Mouse (Mus musculus) adrenal gland, adult 2 months (tissue): ENCODE measurements at regions not wholly inside any gene's neighbourhood (a gene's known extent, or its start where the extent isn't known, plus 50 kb on each side); places are given as distances from the start of the nearest gene placed in this dataset.

Experiments
- DNase-seq: peaks from one replicate; pipeline ENCODE4 v3.0.0; 2021

GRCm38 (mm10) chr4:12837097-12837426 lies 665.2 kb upstream of the Fam92a start:
- DNase-seq: no peak

DNA sequence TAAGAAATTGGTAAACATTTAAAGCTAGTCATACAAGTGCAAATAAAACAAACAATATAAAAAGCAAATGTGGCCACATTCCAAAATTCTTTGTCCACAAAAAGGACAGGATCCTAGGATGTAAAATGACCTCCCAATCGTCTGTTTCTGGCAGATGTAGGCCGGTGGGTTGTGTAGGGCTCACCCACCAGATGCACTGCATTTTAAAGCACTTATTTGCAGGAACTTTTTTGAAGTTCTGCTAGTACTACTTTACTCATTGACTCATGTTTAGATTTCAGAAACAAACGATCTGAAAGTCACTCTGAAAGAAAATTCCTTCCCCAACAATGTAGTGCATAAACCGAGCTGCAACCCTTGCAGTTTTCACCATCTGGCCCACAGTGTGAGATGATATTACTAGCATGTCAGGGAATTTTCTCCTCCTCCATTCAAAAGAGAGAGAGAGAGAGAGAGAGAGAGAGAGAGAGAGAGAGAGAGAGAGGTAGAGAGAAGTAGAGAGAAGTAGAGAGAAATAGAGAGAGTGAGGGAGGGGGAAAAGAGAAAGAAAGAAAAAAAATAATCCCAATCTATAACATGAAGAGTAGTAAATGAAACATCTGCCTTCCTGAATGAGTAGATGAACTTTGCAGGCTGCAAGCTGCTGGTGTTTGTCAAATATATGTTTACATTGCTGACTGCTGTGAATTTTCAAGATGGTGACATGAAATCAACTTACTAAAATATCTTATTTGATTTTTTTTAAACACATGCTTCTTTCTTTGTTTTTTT lies 664.7 kb upstream of the Fam92a start:
- DNase-seq: no peak

DNA sequence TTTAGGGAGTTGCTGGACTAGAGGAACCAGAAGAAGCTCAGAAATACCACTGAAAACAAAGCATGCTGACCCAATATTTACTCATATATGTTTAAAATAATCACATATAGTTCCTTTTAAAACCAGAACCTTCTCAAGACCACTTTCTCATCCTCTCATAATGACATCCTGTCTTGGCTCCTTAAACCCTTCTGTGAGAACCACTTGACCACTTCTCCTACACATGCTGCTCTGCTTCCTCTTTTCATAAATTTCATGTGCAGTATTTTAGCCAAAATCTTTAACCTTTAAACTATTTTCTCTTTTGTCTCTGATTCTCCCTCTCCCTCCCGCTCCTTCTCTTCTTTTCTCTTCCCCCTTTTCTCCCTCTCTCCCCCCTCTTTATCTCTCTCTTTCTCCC lies 654.6 kb upstream of the Fam92a start:
- DNase-seq: no peak

DNA sequence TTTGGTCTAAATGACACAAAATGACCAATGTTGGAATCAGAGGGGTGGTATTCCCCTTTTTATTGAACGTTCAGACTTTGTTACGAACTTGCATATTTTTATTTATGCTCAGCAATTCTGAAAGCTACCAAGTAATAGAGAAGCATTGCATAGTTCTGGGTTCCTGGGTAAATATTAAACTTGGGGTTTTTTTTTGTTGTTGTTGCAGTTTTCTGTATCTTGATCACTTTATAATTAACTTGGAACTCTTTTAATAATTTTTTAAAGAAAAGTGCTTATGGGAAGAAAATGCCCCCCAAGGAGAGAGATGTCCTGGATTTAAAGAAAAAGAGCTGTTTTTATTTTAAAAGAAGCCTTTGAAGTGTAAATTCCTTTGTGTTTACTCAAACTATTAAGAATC lies 642.4 kb upstream of the Fam92a start:
- no peak for DNase-seq

- DNase-seq: no peak
These were observed 629.4 kb upstream of the Fam92a start for GRCm38 (mm10) chr4:12801186-12801585.

DNA sequence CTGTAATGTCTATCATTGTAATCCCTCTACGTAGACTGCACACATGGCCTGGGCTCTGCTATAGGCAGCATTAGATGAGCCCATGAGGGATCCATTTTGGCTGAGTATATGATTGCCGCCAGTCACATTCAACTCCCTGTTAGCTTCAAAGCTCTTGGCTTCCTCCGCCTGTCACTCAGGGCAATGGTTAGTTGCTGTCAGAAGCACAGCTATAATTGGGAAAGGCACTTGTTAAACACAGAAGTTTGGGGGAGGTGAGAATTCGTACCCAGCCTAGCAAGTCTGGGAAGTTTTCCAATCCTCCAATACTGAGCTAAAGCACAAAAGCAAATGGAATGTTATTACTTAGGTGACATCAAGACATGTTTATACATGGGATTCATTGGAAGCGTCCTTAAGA lies 627.7 kb upstream of the Fam92a start:
- no peak for DNase-seq

GRCm38 (mm10) chr4:12792764-12793422 lies 621.1 kb upstream of the Fam92a start:
- no peak for DNase-seq

DNA sequence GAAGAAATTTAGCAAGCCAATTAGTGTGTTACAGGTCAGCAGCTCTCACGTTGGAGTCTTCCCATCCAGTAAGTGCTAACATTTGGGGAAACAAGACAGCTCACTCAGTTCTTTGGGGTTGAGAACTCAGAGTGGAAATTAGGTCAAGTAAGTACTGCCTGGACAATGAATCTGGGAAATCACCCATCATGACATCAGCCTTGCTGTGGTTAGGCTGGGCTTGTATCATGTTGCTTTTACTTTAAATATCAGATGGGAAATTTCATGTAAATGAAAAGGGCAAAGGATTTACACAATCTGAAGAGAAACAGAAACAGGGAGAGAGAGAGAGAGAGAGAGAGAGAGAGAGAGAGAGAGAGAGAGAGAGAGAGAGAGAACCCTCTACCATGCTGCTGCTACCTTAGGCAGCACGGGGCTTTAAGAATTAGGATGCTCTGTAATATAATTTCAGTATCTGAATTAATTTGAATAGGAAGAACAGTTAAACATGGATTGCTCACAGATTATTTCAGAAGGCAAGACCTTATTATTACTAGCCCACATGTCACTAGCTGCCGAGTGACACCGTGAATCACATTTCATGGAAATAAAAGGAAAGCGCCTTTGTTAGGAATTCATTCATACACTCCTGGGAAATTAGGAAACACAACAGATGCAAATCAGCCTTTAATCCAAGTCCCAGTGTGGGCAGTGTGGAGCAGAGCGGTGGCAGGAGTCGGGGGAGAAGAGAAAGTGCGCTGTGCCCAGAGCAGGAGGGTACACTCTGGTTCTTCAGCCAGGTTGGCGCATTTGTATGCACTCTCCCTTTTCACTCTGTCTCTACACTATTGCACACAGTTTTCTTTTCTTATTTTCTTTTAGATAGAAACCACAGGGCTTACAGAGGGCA lies 620.2 kb upstream of the Fam92a start:
- no peak for DNase-seq

DNA sequence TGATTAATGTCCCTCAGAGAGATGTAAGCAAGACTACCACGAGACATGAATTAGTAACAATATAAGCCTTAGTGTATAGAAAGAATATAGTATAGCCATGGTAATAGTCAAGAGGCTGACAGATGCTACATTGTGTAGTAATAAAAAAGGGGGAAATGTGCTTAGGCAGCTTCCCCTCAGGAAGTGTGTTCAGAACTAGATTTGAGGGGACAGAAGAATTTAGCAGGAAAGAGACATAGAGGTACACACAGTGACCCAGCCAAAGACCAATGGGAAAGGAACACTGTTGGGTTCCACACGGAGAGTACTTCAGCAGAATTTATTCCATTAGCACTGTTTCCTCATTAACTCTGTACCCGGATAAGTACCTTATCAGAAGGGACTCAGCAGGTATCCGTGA lies 614.0 kb upstream of the Fam92a start:
- no peak for DNase-seq

DNA sequence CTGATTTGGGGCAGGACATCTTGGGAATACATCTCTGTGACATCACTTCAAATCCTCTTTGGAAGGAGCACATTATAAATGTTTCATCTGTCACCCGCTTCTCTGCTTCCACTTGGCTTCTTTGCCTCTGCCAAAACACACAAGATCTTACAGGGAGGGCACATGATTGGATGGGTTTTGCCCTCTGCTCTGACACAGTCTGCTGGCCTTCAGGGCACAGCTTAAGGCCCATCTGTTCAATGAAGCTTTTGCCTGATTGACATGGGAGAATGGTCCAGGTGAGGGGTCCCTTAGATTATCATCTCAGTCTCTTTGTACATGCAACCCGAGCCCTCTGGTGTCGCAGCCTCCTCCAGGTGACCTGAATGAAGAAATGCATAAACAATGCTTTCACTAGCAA lies 612.7 kb upstream of the Fam92a start:
- no peak for DNase-seq

DNA sequence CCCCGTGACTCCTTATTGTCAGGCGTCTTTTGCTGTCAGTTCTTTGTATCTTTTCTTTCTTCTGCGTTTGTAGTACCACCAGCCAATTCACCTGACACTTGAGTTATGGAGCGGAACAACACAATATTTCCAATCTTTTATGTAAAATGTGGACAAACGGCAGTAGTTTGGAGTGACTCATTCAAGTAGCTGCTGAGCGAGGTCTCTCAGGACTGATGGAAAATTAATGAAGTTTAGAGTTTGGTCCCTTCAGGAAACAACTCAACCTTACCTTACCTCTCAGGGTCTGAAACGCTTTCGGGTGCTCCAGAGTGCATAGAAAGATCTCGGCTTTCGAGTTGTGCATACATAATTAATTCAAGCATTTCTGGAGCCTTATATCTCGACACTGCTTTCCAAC lies 612.3 kb upstream of the Fam92a start:
- DNase-seq: no peak

DNA sequence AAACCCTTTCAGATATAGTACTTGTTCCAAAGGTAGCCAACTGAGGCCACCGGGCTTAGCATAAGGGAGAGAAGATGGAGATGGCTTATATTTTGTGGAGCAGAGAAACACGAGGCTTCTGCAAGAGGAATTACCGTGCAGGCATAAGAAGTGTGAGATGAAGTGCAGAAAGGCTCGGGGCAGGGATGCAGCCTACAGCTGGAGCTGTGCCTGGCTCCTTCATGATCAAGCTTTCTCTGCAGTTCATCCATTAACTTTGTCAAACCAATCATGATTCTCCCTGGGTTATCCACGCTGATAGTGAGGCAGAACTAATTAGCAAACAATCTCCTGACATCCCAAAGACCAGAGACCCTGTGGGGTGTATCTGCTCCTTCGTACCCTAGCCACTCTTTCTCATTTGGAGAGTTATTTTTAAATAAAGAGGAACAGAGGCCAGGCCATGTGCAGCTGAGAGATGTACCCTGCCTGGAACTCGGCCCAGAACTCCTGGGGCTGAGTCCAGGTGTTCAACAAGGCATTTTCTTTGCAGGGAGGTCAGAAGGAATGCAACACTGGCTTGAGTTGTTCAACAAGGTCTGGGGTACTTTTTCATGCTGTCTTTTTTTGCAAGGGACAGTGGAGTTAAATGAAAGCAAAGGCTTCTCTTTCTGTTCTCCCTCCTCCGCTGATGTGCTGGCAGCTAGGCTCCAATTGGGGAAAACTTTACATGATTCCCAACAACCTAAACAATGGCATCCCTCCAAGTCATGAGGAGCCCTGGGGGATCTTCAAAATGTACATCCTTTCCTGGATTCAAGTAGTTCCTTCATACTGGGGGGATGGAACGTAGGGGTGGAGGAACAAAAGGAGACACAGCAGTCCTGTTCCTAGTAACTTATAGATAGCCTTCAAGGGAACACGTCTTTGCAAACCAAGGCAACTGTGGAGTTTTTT lies 610.4 kb upstream of the Fam92a start:
- no peak for DNase-seq

DNA sequence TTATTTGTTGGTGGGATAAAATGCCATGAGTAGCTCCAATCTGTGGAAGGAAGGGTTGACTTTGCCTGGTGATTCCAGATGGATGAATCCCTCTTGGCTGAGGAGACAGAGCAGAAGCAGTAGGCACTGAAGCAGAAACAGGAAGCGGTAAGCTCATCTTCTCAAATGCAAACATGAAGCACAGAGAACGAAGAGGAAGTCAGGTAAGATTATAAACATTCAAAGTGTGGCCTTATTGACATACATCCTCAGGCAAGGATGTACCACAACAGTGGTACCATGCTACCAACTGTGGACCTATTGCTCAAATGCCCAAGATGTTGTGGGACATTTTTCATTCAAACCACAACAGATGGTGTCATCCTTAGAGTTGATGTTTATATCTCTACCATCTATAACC lies 608.4 kb upstream of the Fam92a start:
- DNase-seq: no peak

GRCm38 (mm10) chr4:12779211-12779610 lies 607.4 kb upstream of the Fam92a start:
- no peak for DNase-seq

DNA sequence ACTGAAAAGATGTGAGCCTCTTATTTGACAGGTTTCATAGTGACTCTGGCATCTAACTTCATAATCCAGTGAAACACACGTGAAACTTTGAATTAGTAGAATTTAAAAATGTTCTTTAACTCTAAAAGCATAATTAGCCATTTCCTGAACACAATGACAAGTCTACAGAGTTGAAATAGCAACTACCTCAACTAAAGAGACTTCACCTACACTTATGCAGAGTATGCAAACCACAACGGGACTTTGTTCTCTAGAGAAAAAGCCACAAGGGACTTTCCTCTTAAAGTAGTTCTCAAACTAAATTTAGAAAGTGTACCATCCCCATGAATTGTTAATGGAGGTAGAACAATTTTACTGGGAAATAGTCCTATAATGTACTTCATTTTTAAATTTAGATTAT lies 606.3 kb upstream of the Fam92a start:
- no peak for DNase-seq

DNA sequence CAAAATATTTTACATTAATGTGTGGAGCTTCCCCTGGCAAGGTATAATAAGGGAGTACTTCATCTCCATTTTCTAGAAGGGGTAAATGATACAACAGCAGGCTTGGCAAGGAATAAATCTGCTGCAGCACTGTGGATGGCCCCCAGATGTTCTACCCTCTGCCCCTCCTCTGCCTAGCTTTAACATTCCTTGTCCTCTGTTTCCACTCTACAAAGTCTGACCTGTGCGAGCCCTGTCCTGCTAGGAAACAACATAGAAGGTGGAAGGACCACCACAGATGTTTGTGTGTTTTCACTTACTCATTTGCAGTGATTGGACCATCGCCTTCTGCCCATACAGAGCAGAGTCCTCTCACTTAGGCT lies 604.4 kb upstream of the Fam92a start:
- DNase-seq: no peak

- DNase-seq: no peak
These were observed 603.9 kb upstream of the Fam92a start for GRCm38 (mm10) chr4:12775524-12776216.

DNA sequence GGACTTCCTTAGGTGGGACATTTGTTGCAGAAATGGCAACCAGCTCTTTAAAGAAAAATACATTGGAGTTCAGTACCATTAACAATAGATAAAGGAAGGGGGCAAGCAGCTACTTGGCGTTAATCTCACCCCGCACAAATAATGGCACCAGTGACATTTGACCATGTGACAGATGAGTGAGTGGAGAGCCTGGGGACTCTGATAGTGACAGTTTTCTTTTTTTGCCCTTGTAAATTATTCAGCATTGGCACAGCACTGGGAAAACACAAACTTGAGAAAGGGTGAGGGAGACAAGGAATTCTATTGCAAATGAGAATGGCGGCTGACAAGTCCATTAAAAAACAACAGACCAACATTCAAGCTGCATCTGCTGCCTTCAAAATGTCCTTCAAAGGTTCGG lies 603.3 kb upstream of the Fam92a start:
- DNase-seq: no peak

DNA sequence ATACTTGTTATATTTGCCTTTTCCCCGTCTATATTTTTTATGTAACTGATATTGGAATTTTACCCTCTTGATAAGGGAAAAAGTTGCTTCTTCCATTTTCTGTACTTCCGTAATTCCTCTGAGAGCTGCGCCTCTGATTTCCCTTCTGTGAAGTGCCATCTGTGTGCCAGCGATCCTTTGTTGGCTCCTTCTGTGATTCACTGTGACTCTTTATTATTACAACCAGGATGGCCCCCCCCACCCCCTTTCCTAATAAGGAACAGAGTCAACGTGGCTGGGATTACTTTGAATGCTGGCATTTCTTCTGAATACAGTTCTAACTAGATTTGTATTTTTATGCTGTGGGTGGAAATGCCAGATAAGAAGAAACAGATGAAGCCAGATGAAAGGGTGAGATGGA lies 602.9 kb upstream of the Fam92a start:
- no peak for DNase-seq

GRCm38 (mm10) chr4:12773201-12773600 lies 601.4 kb upstream of the Fam92a start:
- no peak for DNase-seq

DNA sequence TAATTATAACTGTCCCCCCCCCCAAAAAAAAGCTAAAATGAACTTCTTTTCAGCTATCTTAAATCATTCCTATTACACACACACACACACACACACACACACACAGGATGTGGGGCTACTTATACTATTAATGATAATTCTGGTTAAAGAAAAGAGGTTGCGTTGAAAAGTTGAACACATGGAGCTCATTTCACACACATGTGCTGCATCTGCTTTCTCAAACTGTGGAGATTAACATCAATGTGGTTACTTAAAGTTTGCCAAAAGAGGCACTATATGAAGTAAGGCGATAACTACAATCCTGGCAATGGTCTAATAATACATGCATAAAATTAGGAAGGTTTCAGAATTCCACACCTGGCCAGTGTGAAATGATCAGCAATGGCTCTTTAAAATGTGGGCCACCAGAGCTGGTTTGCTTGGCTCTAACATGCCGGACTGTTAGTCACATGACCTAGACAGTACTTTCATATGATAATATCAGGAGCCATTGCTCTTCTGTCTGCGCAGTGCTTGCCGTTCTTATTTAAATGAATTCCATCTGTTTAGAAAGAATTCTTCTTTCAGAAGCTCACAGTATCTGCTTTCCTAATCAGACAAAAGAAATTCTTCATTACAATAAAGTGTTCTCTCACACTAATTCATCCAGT lies 598.4 kb upstream of the Fam92a start:
- DNase-seq: no peak
